Mouse (Mus musculus): ENCODE data around the gene Akap6.

Gene Akap6

DNA sequence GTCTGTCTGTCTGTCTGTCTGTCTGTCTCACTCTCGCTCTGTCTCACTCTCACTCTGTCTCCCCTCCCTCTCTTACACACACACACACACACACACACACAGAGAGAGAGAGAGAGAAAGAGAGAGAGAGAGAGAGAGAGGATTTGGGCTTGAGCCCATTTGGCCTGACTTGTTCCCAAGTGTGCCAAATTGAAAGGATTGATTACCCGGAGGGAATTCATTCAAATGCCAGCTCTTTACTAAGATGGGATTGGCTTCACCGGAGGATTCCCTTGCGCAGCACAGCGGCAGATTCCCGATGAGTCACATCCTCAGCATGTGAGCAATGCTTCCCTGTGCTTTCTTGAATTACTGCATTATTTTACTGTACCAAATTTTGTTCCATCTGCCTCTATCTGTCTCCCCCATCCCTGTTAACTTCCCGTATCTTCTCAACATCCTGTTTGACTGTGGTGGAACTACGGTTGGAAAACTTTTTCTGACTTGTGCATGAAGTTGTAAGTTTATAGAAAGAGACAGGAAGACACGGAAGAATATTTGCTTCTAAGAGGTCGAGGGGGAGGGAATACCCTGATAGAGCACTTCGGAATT, 447.4 kb downstream of the Akap6 start:
- DNase-seq (ENCODE audit: low spot score): no peak

DNA sequence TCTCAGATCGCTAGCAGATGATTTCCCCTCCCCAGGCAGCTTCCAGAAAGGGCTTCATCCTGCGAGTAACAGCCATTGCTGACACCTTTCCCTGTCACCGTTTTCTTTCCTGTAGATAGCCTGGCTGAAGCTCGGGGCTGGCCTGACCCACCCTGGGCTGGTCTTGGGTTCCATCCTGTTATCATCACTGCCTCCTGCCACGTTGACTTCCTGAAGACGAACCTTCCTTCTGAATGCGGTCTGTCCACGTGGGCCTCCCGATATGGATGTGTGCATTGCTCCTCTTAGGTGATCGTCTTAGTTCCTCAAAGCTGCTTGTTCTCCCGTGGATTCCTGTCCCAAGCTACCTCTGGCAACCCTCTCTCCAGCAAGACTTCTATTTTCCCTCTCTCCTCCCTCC, 448.5 kb downstream of the Akap6 start:
- DNase-seq (ENCODE audit: low spot score): no peak

DNA sequence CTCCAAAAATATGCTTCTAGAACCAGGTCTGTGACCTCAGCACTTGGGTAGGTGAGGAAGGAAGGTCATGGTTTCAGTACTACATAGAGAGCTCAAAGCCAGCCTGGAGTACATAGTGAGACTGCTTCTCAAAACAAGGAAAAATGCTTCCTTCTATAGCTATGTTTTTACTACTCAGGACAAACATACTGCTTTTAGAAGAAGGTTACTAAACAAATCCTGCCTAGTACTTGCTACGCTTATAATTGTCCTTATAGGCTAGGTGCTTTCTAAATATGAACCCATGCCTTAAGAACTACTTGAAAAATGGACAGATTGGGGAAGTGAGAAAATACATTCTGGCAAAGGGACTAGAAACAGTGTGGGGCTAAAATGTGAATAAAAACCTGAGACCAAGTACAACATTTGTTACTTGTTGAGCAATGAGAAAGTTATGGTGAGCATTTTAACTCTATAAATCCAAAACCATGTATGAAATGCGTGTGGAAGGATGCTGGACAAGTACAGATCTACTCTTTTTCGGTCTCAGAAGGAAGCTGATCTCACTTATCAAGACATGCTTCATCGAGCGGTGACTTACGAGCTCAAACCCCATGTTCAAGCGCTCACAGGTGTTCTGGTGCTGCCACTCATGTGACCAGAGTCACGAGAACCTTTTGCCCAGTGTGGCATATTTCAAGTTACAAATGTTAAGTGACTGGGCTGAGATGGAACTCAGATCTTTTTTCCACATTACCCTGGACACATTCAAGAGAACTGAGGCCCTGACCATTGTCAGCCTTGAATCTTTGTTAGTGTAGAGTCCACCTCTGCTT, 469.2 kb downstream of the Akap6 start:
- no peak for DNase-seq (ENCODE audit: low spot score)

DNA sequence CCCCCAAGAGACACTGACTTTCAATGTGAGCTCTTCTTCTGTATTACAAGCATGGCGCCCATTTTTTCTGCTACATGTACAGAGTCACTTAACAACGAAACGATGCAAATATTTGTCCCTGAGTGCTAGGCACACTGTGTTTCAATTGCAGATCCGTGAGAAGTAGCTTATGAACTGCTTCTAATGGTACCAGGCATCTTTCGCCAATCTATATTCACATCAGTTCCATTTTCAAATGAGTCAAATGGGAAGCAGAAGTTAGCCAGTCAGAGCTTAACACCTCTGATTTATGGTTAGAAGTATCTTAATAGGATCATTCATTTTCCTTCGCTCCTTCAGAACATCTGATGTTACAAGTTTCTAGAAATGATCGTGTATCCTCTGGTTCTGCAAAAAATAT, 492.3 kb downstream of the Akap6 start:
- no peak for DNase-seq (ENCODE audit: low spot score)

DNA sequence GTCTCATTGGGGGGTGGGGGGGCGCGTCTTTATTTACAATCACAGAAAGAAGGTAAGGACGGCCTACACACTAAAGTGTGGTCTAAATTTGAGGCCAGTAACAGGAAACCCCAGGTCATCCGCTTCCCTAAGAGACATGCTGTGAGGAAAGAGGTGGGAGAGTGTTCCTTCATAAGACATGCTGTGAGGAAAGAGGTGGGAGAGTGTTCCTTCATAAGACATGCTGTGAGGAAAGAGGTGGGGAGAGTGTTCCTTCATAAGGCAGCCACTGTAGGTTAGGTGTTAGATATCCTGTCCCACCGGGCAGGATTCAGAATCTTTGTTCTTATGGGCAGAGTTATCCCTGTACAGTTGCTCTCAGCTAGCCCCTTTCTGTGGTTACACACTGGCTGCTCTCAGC, 494.5 kb downstream of the Akap6 start:
- DNase-seq (ENCODE audit: low spot score): no peak

Data from ovary, postnatal 36 days (tissue).